In the genomic region with DNA sequence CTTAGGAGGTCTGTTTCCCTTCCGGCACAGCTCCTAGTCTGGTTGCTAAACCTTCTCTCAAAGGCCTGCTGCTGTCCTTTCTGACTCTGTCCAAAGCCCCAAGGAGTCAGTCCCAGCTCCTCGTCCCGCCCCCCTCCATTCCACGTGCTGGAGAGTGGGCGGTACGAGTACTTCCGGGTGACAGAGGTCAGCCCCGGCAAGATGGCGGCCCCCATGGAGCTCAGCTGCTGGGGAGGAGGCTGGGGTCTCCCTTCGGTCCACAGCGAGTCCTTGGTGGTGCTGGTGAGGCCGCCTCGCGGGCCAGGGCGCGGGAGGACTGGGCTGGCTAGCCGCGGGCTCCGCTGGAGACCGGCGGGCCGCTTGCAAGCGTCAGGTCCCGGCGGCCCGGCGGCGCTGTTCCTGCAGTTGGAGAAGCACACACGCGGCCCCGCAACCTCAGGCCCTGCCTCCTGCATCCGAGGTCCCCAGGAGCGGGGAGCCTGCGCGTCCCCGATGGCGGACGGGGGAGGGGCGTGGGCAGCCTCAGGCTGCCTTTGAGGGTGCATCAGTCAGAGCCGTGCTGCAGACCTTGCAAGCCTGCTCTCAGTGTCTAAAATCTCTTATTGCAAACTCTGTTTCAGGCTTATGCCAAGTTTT, we compare ENCODE assay signal across 8 mouse cellular contexts. TPM values are rescaled to one million over a fixed set of nuclear protein-coding genes. Genes with fewer than 3 reads are reported as not detected.
DNase-seq lines count a peak whose midpoint lies in the region; ATAC-seq lines count a peak whose summit lies in the region.

Gene Mtx3, plus strand, starts transcription at position 175 of the 636 bp plus-strand sequence.

- peak within 1 kb of the TSS; percentile 92 to 94 for H3K4me3 ChIP-seq in heart, embryonic 14.5 days (ENCODE audit: control insufficient read depth in 1 of 2, insufficient read depth in 1 of 2, low read depth in 1 of 2, low read length in 2 of 2)
- H3K4me3 ChIP-seq in liver, embryonic 12.5 days, result peak within 1 kb of the TSS; percentile 81

- H3K4me1 ChIP-seq in heart, embryonic 14.5 days (ENCODE audit: control insufficient read depth in 2 of 2, insufficient read depth in 2 of 2, low read length in 2 of 2), result no peaks in the 10 kb centered on the region
- peaks cover 34% of the 10 kb centered on the region for H3K4me1 ChIP-seq in liver, embryonic 12.5 days

- peak within 1 kb of the TSS; percentile 58 to 71; a peak in 3 of 4 replicates for H3K27ac ChIP-seq in heart, embryonic 14.5 days (replicated peaks in 1 of 2; ENCODE audit: control insufficient read depth in 1 of 2, insufficient read depth in 1 of 2, low read depth in 2 of 2, low read length in 2 of 2)
- H3K27ac ChIP-seq in liver, embryonic 12.5 days, result peak within 1 kb of the TSS; percentile 74

- peaks cover 30% of the 10 kb centered on the region for H3K36me3 ChIP-seq in heart, embryonic 14.5 days (ENCODE audit: control insufficient read depth, insufficient read depth, low read length)
- H3K36me3 ChIP-seq in liver, embryonic 12.5 days, result peaks cover 22% of the 10 kb centered on the region
- H3K36me3 ChIP-seq in splenic B cell, adult 2 months (ENCODE audit: control insufficient read depth, insufficient read depth, low read length, poor library complexity, severe bottlenecking), result peaks cover 4% of the 10 kb centered on the region

- peak within 1 kb of the TSS; percentile 91 for H3K9ac ChIP-seq in heart, embryonic 14.5 days (ENCODE audit: low read length)
- H3K9ac ChIP-seq in liver, embryonic 12.5 days, result peak within 1 kb of the TSS; percentile 80

- H3K9me3 ChIP-seq in heart, embryonic 14.5 days (ENCODE audit: control insufficient read depth, low read length), result no peaks in the 10 kb centered on the region
- no peaks in the 10 kb centered on the region for H3K9me3 ChIP-seq in liver, embryonic 12.5 days (replicated peaks)

- WGBS in heart, embryonic 14.5 days, result 2% methylated on average over 40 of the region's 40 CpGs
- 3% methylated on average over 40 of the region's 40 CpGs for WGBS in liver, embryonic 12.5 days (ENCODE audit: insufficient replicate concordance)

- ATAC-seq in erythroid progenitor cell, adult 5-6 weeks (replicated peaks; ENCODE audit: low FRiP score, poor library complexity, severe bottlenecking), result peak; percentile 69
- peak; percentile 95 for ATAC-seq in heart, embryonic 14.5 days (ENCODE audit: insufficient number of reproducible peaks, insufficient read depth, low FRiP score, low read depth)
- peak; percentile 79 for ATAC-seq in liver, embryonic 12.5 days

- DNase-seq in CD4-positive, CD25-positive, alpha-beta regulatory T cell, adult 2 months (ENCODE audit: low read depth, low spot score), result peak; percentile 88
- peak; percentile 66 for DNase-seq in brain, embryonic 18.5 days (ENCODE audit: low read depth, low spot score)
- peak; percentile 93 for DNase-seq in kidney, postnatal 10 days
- peak; percentile 82 for DNase-seq in naive thymus-derived CD4-positive, alpha-beta T cell, adult 2 months (ENCODE audit: low read depth)
- DNase-seq in splenic B cell, adult 2 months (ENCODE audit: low read depth, low spot score), result peak; percentile 82

- no peaks in the 10 kb centered on the region for H3K27me3 ChIP-seq in heart, embryonic 14.5 days (ENCODE audit: control insufficient read depth, insufficient read depth, low read length)
- H3K27me3 ChIP-seq in liver, embryonic 12.5 days (replicated peaks), result peaks cover 6% of the 10 kb centered on the region
- H3K27me3 ChIP-seq in splenic B cell, adult 2 months (ENCODE audit: control insufficient read depth, insufficient read depth, low read length, poor library complexity, severe bottlenecking), result no peaks in the 10 kb centered on the region

- peak within 1 kb of the TSS; percentile 79 for H3K4me2 ChIP-seq in heart, embryonic 14.5 days (ENCODE audit: low read length)
- peak within 1 kb of the TSS; percentile 78 for H3K4me2 ChIP-seq in liver, embryonic 12.5 days

RNA-seq across cellular contexts. Expression of gene Mtx3, which starts in this region (rescaled TPM):
- 1.1 TPM in 1 of 2 replicates, not detected in the other for total RNA-seq in erythroid progenitor cell, adult 5-6 weeks (2015; ENCODE audit: low replicate concordance)
- total RNA-seq in erythroid progenitor cell, adult 5-6 weeks (2017; ENCODE audit: low replicate concordance), result 0.90 and 1.5 TPM in 2 replicates
- polyA plus RNA-seq in heart, embryonic 14.5 days (2014; fragmentation: Nextera tagmentation; extraction: Ambion mirVana), result 4.8 TPM in 2 replicates
- 1.1 TPM in 2 replicates for polyA plus RNA-seq in liver, embryonic 12.5 days (2016; fragmentation: Nextera tagmentation; extraction: Ambion mirVana)

Comparison
In these comparisons a context has a peak if more than half of its experiments do, and no peak if none do; other contexts are left out.
1. Peak in every context shown above with its lines: DNase-seq, ATAC-seq, H3K4me3 ChIP-seq and H3K27ac ChIP-seq.